Comparison of ENCODE assay signal across 9 mouse cellular contexts in genomic region chr4:106606639-106607554, GRCm38 (mm10). TPM values are rescaled to one million over a fixed set of nuclear protein-coding genes. Genes with fewer than 3 reads are reported as not detected.
DNase-seq lines count a peak whose midpoint lies in the region; ATAC-seq and TF ChIP-seq lines count a peak whose summit lies in the region.
"Had no signal": no experiment of that assay in that cellular context is flagged by ENCODE, and none has a peak within 500 bp of the region (broad histone marks: within the 10 kb centered on the region; RNA-seq: fewer than 3 reads in every experiment).

No protein-coding gene starts in this region.

- H3K9ac ChIP-seq in heart, embryonic 13.5 days = peak overlapping the region; percentile 47; the same call in 1 of the 2 replicates
- 0 out of 2 replicates have a peak overlapping the region, but pooled peaks have one; percentile 13 for H3K9ac ChIP-seq in hindbrain, postnatal 0 days (replicated peaks; ENCODE audit: low read length)
- peak overlapping the region; percentile 27; the same call in 1 of the 2 replicates for H3K9ac ChIP-seq in midbrain, embryonic 15.5 days

- H3K27me3 ChIP-seq in heart, embryonic 13.5 days (replicated peaks) = no peaks in the 10 kb centered on the region
- no peaks in the 10 kb centered on the region for H3K27me3 ChIP-seq in hindbrain, postnatal 0 days (ENCODE audit: insufficient read depth, low read length)
- no peaks in the 10 kb centered on the region for H3K27me3 ChIP-seq in midbrain, embryonic 15.5 days (replicated peaks)
- H3K27me3 ChIP-seq: CH12.LX had no signal

- DNase-seq in heart, adult 8-10 months (ENCODE audit: low spot score) = no peak
- DNase-seq in embryo, embryonic 10 days (ENCODE audit: low spot score) = peak; percentile 74
- DNase-seq in hindbrain, postnatal 0 days (ENCODE audit: low spot score) = peak; percentile 67
- no peak for DNase-seq in yolk sac, embryonic 10.5 days (ENCODE audit: low spot score)
- no peak for DNase-seq in gastrocnemius, postnatal 25 days
- no peak for DNase-seq in left cerebral cortex, adult 11 months (ENCODE audit: low spot score)

- no peaks in the 10 kb centered on the region for H3K36me3 ChIP-seq in heart, embryonic 13.5 days
- H3K36me3 ChIP-seq in hindbrain, postnatal 0 days (ENCODE audit: insufficient read depth, low read length) = no peaks in the 10 kb centered on the region
- H3K36me3 ChIP-seq in midbrain, embryonic 15.5 days (replicated peaks) = no peaks in the 10 kb centered on the region

- H3K4me1 ChIP-seq in heart, embryonic 13.5 days = peaks cover 7% of the 10 kb centered on the region; the same call in 1 of the 2 replicates
- 0 out of 2 replicates have a peak, but pooled peaks cover 8% of the 10 kb centered on the region for H3K4me1 ChIP-seq in hindbrain, postnatal 0 days (ENCODE audit: insufficient read depth, low read length)
- H3K4me1 ChIP-seq in midbrain, embryonic 15.5 days = 0 out of 2 replicates have a peak, but pooled peaks cover 5% of the 10 kb centered on the region

- WGBS in heart, embryonic 13.5 days = 36% methylated on average over 18 of the region's 18 CpGs
- WGBS in hindbrain, postnatal 0 days = 38% methylated on average over 18 of the region's 18 CpGs
- WGBS in midbrain, embryonic 15.5 days = 44% methylated on average over 18 of the region's 18 CpGs

- H3K9me3 ChIP-seq in heart, embryonic 13.5 days = no peaks in the 10 kb centered on the region
- H3K9me3 ChIP-seq in hindbrain, postnatal 0 days (ENCODE audit: low read length) = no peaks in the 10 kb centered on the region
- H3K9me3 ChIP-seq in midbrain, embryonic 15.5 days = no peaks in the 10 kb centered on the region

- peak; percentile 18; the same call in 1 of the 2 replicates for TF ChIP-seq CTCF in hindbrain, postnatal 0 days (IDR thresholded peaks at IDR 0.05; ENCODE audit: low read depth)

- peak overlapping the region; percentile 22 for H3K4me3 ChIP-seq in heart, embryonic 13.5 days
- H3K4me3 ChIP-seq in hindbrain, postnatal 0 days (ENCODE audit: low read length) = no peak overlapping the region
- H3K4me3 ChIP-seq in midbrain, embryonic 15.5 days = peak overlapping the region; percentile 17

- H3K4me2 ChIP-seq in heart, embryonic 13.5 days = peak overlapping the region; percentile 52
- peak overlapping the region; percentile 37; the same call in 1 of the 2 replicates for H3K4me2 ChIP-seq in hindbrain, postnatal 0 days (ENCODE audit: low read depth, low read length)
- peak overlapping the region; percentile 41 for H3K4me2 ChIP-seq in midbrain, embryonic 15.5 days

- ATAC-seq in heart, embryonic 13.5 days (ENCODE audit: extremely low read depth, insufficient number of reproducible peaks, low FRiP score, low TSS enrichment) = peak; percentile 51; the same call in 1 of the 2 replicates
- ATAC-seq in hindbrain, postnatal 0 days = peak; percentile 97
- ATAC-seq in midbrain, embryonic 15.5 days (replicated peaks) = peak; percentile 93

- H3K27ac ChIP-seq in heart, embryonic 13.5 days (replicated peaks) = no peak overlapping the region
- no peak overlapping the region for H3K27ac ChIP-seq in hindbrain, postnatal 0 days
- H3K27ac ChIP-seq in midbrain, embryonic 15.5 days = no peak overlapping the region

RNA-seq across cellular contexts. Expression of gene Lexm, which starts 10.1 kb away (rescaled TPM):
- polyA plus RNA-seq in heart, embryonic 13.5 days (2015; fragmentation: Nextera tagmentation; extraction: Ambion mirVana) = 0.50 and 0.52 TPM in 2 replicates
- not detected for total RNA-seq in heart, adult 8-10 months (2022)
- 0.43 TPM in 1 of 2 replicates, not detected in the other for total RNA-seq in hindbrain, postnatal 0 days (2014; rRNA removed)
- not detected in 2 replicates for polyA plus RNA-seq in hindbrain, postnatal 0 days (2015; fragmentation: Nextera tagmentation; extraction: Ambion mirVana)
- not detected in 2 replicates for polyA plus RNA-seq in midbrain, embryonic 15.5 days (2015; fragmentation: Nextera tagmentation; extraction: Ambion mirVana)
- not detected for total RNA-seq in gastrocnemius, postnatal 25 days (2021)

RNA-seq across cellular contexts. Expression of gene Ttc22, which starts 15.3 kb away (rescaled TPM):
- polyA plus RNA-seq in heart, embryonic 13.5 days (2015; fragmentation: Nextera tagmentation; extraction: Ambion mirVana) = 0.43 and 0.74 TPM in 2 replicates
- total RNA-seq in heart, adult 8-10 months (2022) = under 1 TPM in 2 of 4 experiments, not detected in 2; 0.11 to 0.16 TPM
- total RNA-seq in hindbrain, postnatal 0 days (2014; rRNA removed) = 0.89 and 1.0 TPM in 2 replicates
- polyA plus RNA-seq in hindbrain, postnatal 0 days (2015; fragmentation: Nextera tagmentation; extraction: Ambion mirVana) = 1.8 and 2.3 TPM in 2 replicates
- 3.4 and 4.4 TPM in 2 replicates for polyA plus RNA-seq in midbrain, embryonic 15.5 days (2015; fragmentation: Nextera tagmentation; extraction: Ambion mirVana)
- total RNA-seq in gastrocnemius, postnatal 25 days (2021) = not detected
- total RNA-seq: CH12.LX had no signal

RNA-seq across cellular contexts. Expression of gene Pars2, which starts 44.0 kb away (rescaled TPM):
- polyA plus RNA-seq in heart, embryonic 13.5 days (2015; fragmentation: Nextera tagmentation; extraction: Ambion mirVana) = 10.4 and 13.0 TPM in 2 replicates
- total RNA-seq in heart, adult 8-10 months (2022) = 1 to 10 TPM; 3.9 to 5.7 (median 5.3) TPM
- total RNA-seq in hindbrain, postnatal 0 days (2014; rRNA removed) = 8.4 and 12.1 TPM in 2 replicates
- 7.4 and 9.1 TPM in 2 replicates for polyA plus RNA-seq in hindbrain, postnatal 0 days (2015; fragmentation: Nextera tagmentation; extraction: Ambion mirVana)
- polyA plus RNA-seq in midbrain, embryonic 15.5 days (2015; fragmentation: Nextera tagmentation; extraction: Ambion mirVana) = 9.7 and 10.4 TPM in 2 replicates
- total RNA-seq in gastrocnemius, postnatal 25 days (2021) = 1 to 10 TPM; 1.7 to 1.8 TPM

RNA-seq across cellular contexts. Expression of gene Dhcr24, which starts 46.1 kb away (rescaled TPM):
- polyA plus RNA-seq in heart, embryonic 13.5 days (2015; fragmentation: Nextera tagmentation; extraction: Ambion mirVana) = 3.5 and 3.8 TPM in 2 replicates
- 1 to 10 TPM; 1.7 to 2.0 (median 1.8) TPM for total RNA-seq in heart, adult 8-10 months (2022)
- total RNA-seq in hindbrain, postnatal 0 days (2014; rRNA removed) = 126 and 127 TPM in 2 replicates
- polyA plus RNA-seq in hindbrain, postnatal 0 days (2015; fragmentation: Nextera tagmentation; extraction: Ambion mirVana) = 7.5 and 8.7 TPM in 2 replicates
- polyA plus RNA-seq in midbrain, embryonic 15.5 days (2015; fragmentation: Nextera tagmentation; extraction: Ambion mirVana) = 6.0 and 6.2 TPM in 2 replicates
- 1 to 10 TPM; 4.4 to 5.5 TPM for total RNA-seq in gastrocnemius, postnatal 25 days (2021)

Comparison
In these comparisons a context has a peak if more than half of its experiments do, and no peak if none do; other contexts are left out.
1. DNase-seq: peak in embryo, embryonic 10 days (single experiment) and hindbrain, postnatal 0 days (single experiment); none in heart, adult 8-10 months (single experiment), yolk sac, embryonic 10.5 days (single experiment), gastrocnemius, postnatal 25 days (single experiment) and left cerebral cortex, adult 11 months (single experiment).
2. Peak in every context shown above with its lines, with median percentiles within 50 percentile points of each other: ATAC-seq, H3K4me2 ChIP-seq and H3K9ac ChIP-seq.